Comparison of ENCODE assay signal across 18 mouse cellular contexts in the genomic region with DNA sequence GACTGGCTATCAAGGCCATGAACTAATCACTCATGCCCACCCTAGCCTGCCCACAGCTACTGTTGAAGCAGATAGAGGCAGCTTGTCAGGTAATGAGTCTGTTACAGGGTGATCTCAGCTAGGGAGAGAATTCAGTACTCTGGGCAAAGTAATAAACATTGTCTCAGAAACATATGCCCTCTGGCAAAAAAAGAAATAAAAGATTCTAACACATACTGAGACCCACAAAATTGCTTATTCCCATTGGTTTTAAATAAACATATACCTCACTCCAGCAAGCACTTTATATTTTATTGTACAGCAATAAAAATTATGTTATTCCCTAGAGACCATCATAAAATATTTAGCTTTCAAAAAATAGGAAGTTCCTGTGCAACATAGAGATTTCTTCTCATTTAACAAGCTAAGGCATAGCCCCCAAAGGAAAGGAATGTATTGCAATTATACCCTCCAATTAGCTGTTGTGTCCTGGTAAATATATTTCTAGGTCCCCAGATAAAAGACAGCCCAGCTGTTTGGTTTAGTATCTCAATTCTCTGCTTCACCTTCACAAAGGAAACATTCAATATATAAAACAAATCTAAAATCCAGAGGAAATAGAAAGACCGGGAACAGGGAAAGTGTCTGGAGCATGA.
DNase-seq lines count a peak whose midpoint lies in the region; ATAC-seq and TF ChIP-seq lines count a peak whose summit lies in the region.
"Had no signal": no experiment of that assay in that cellular context is flagged by ENCODE, and none has a peak within 500 bp of the region (broad histone marks: within the 10 kb centered on the region; RNA-seq: fewer than 3 reads in every experiment).

No protein-coding gene starts in this region.

- H3K27me3 ChIP-seq in hindbrain, embryonic 16.5 days (replicated peaks; ENCODE audit: control insufficient read depth, insufficient read depth, low read length), result no peaks in the 10 kb centered on the region
- no peaks in the 10 kb centered on the region for H3K27me3 ChIP-seq in hindbrain, embryonic 12.5 days
- no peaks in the 10 kb centered on the region for H3K27me3 ChIP-seq in midbrain, postnatal 0 days (ENCODE audit: insufficient read depth, low read length)
- no peaks in the 10 kb centered on the region for H3K27me3 ChIP-seq in midbrain, embryonic 10.5 days (ENCODE audit: low read depth, poor library complexity, severe bottlenecking)
- H3K27me3 ChIP-seq in limb, embryonic 12.5 days, result no peaks in the 10 kb centered on the region
- no peaks in the 10 kb centered on the region for H3K27me3 ChIP-seq in neural tube, embryonic 15.5 days (replicated peaks)
- H3K27me3 ChIP-seq: CH12.LX; forebrain, embryonic 13.5 days; heart, embryonic 13.5 days had no signal

- no peak overlapping the region for H3K27ac ChIP-seq in hindbrain, embryonic 16.5 days (ENCODE audit: low read depth, low read length)
- H3K27ac ChIP-seq in hindbrain, embryonic 12.5 days, result no peak overlapping the region
- no peak overlapping the region for H3K27ac ChIP-seq in midbrain, postnatal 0 days (ENCODE audit: low read depth, low read length)
- no peak overlapping the region for H3K27ac ChIP-seq in midbrain, embryonic 10.5 days (replicated peaks)
- H3K27ac ChIP-seq in limb, embryonic 12.5 days, result no peak overlapping the region
- 0 out of 2 replicates have a peak overlapping the region, but pooled peaks have one; percentile 10 for H3K27ac ChIP-seq in neural tube, embryonic 15.5 days (replicated peaks)
- H3K27ac ChIP-seq: embryonic facial prominence, embryonic 10.5 days; forebrain, embryonic 13.5 days; gastrocnemius, adult 2 months; heart, embryonic 13.5 days had no signal

- no peak overlapping the region for H3K4me3 ChIP-seq in hindbrain, embryonic 16.5 days (ENCODE audit: low read length)
- H3K4me3 ChIP-seq in hindbrain, embryonic 12.5 days, result no peak overlapping the region
- H3K4me3 ChIP-seq in midbrain, postnatal 0 days (ENCODE audit: low read depth, low read length), result no peak overlapping the region
- no peak overlapping the region for H3K4me3 ChIP-seq in midbrain, embryonic 10.5 days
- H3K4me3 ChIP-seq in limb, embryonic 12.5 days (replicated peaks), result no peak overlapping the region
- H3K4me3 ChIP-seq in neural tube, embryonic 15.5 days (replicated peaks), result no peak overlapping the region
- H3K4me3 ChIP-seq: embryonic facial prominence, embryonic 10.5 days; forebrain, embryonic 13.5 days; gastrocnemius, adult 2 months; heart, embryonic 13.5 days had no signal

- H3K4me1 ChIP-seq in hindbrain, embryonic 16.5 days (ENCODE audit: control insufficient read depth, insufficient read depth, low read depth, low read length), result no peaks in the 10 kb centered on the region
- no peaks in the 10 kb centered on the region for H3K4me1 ChIP-seq in hindbrain, embryonic 12.5 days
- no peaks in the 10 kb centered on the region for H3K4me1 ChIP-seq in midbrain, postnatal 0 days (ENCODE audit: insufficient read depth, low read length)
- H3K4me1 ChIP-seq in midbrain, embryonic 10.5 days, result no peaks in the 10 kb centered on the region
- peaks cover 13% of the 10 kb centered on the region for H3K4me1 ChIP-seq in limb, embryonic 12.5 days (replicated peaks)
- no peaks in the 10 kb centered on the region for H3K4me1 ChIP-seq in neural tube, embryonic 15.5 days
- H3K4me1 ChIP-seq: embryonic facial prominence, embryonic 10.5 days; forebrain, embryonic 13.5 days; heart, embryonic 13.5 days had no signal

- no peak overlapping the region for H3K4me2 ChIP-seq in hindbrain, embryonic 16.5 days (ENCODE audit: low read length)
- H3K4me2 ChIP-seq in hindbrain, embryonic 12.5 days (replicated peaks), result no peak overlapping the region
- no peak overlapping the region for H3K4me2 ChIP-seq in midbrain, postnatal 0 days (ENCODE audit: low read depth, low read length, poor library complexity, severe bottlenecking)
- H3K4me2 ChIP-seq in limb, embryonic 12.5 days, result no peak overlapping the region
- H3K4me2 ChIP-seq in neural tube, embryonic 15.5 days, result no peak overlapping the region
- H3K4me2 ChIP-seq: forebrain, embryonic 13.5 days; heart, embryonic 13.5 days had no signal

- H3K9ac ChIP-seq in hindbrain, embryonic 16.5 days (ENCODE audit: low read depth, low read length), result no peak overlapping the region
- no peak overlapping the region for H3K9ac ChIP-seq in hindbrain, embryonic 12.5 days
- no peak overlapping the region for H3K9ac ChIP-seq in midbrain, postnatal 0 days (replicated peaks; ENCODE audit: low read length, poor library complexity, severe bottlenecking)
- no peak overlapping the region for H3K9ac ChIP-seq in limb, embryonic 12.5 days (replicated peaks)
- H3K9ac ChIP-seq in neural tube, embryonic 15.5 days (replicated peaks), result no peak overlapping the region
- H3K9ac ChIP-seq: forebrain, embryonic 13.5 days; forebrain, postnatal 0 days; heart, embryonic 13.5 days had no signal

- no peaks in the 10 kb centered on the region for H3K36me3 ChIP-seq in hindbrain, embryonic 16.5 days (ENCODE audit: control insufficient read depth, insufficient read depth, low read length)
- H3K36me3 ChIP-seq in hindbrain, embryonic 12.5 days, result no peaks in the 10 kb centered on the region
- no peaks in the 10 kb centered on the region for H3K36me3 ChIP-seq in midbrain, postnatal 0 days (ENCODE audit: insufficient read depth, low read length)
- no peaks in the 10 kb centered on the region for H3K36me3 ChIP-seq in midbrain, embryonic 10.5 days
- no peaks in the 10 kb centered on the region for H3K36me3 ChIP-seq in limb, embryonic 12.5 days
- no peaks in the 10 kb centered on the region for H3K36me3 ChIP-seq in neural tube, embryonic 15.5 days
- H3K36me3 ChIP-seq: embryonic facial prominence, embryonic 10.5 days; heart, embryonic 13.5 days had no signal

- DNase-seq in midbrain, postnatal 0 days (ENCODE audit: low spot score), result peak; percentile 28
- DNase-seq in midbrain, embryonic 10.5 days (ENCODE audit: low spot score), result no peak
- DNase-seq in Muller cell, postnatal 12 days (ENCODE audit: inconsistent ontology term), result no peak
- DNase-seq: adrenal gland, adult 2 months; adrenal gland, postnatal 25 days; cerebellum, adult 2 months; cerebellum, postnatal 10 days; forebrain, postnatal 0 days; gastrocnemius, adult 2 months; gastrocnemius, postnatal 25 days had no signal

- peak; percentile 64; the same call in 1 of the 2 replicates for ATAC-seq in hindbrain, embryonic 16.5 days
- ATAC-seq in hindbrain, embryonic 12.5 days (ENCODE audit: low FRiP score), result no peak
- no peak for ATAC-seq in midbrain, postnatal 0 days (ENCODE audit: low FRiP score)
- peak; percentile 85 for ATAC-seq in limb, embryonic 12.5 days (ENCODE audit: insufficient number of reproducible peaks, insufficient read depth, low FRiP score, low TSS enrichment, low read depth)
- ATAC-seq in neural tube, embryonic 15.5 days (ENCODE audit: low FRiP score), result peak; percentile 74
- ATAC-seq: forebrain, embryonic 13.5 days; forebrain, postnatal 0 days had no signal

- no peaks in the 10 kb centered on the region for H3K9me3 ChIP-seq in hindbrain, embryonic 16.5 days (ENCODE audit: control insufficient read depth, low read length)
- H3K9me3 ChIP-seq in hindbrain, embryonic 12.5 days (replicated peaks), result no peaks in the 10 kb centered on the region
- H3K9me3 ChIP-seq in midbrain, postnatal 0 days (ENCODE audit: low read length), result no peaks in the 10 kb centered on the region
- no peaks in the 10 kb centered on the region for H3K9me3 ChIP-seq in midbrain, embryonic 10.5 days (replicated peaks)
- no peaks in the 10 kb centered on the region for H3K9me3 ChIP-seq in limb, embryonic 12.5 days
- H3K9me3 ChIP-seq in neural tube, embryonic 15.5 days (replicated peaks), result no peaks in the 10 kb centered on the region
- H3K9me3 ChIP-seq: embryonic facial prominence, embryonic 10.5 days; forebrain, embryonic 13.5 days; heart, embryonic 13.5 days had no signal

- 80% methylated on average over 1 of the region's 1 CpGs for WGBS in hindbrain, embryonic 16.5 days
- WGBS in hindbrain, embryonic 12.5 days, result 100% methylated on average over 1 of the region's 1 CpGs
- 65% methylated on average over 1 of the region's 1 CpGs for WGBS in midbrain, postnatal 0 days
- 93% methylated on average over 1 of the region's 1 CpGs for WGBS in midbrain, embryonic 10.5 days
- 46% methylated on average over 1 of the region's 1 CpGs for WGBS in limb, embryonic 12.5 days
- WGBS in neural tube, embryonic 15.5 days, result 55% methylated on average over 1 of the region's 1 CpGs

- TF ChIP-seq CTCF in midbrain, postnatal 0 days (IDR thresholded peaks at IDR 0.05), result no peak

Comparison
In these comparisons a context has a peak if more than half of its experiments do, and no peak if none do; other contexts are left out.
1. ATAC-seq: peak in hindbrain, embryonic 16.5 days (single experiment), limb, embryonic 12.5 days (single experiment) and neural tube, embryonic 15.5 days (single experiment); none in hindbrain, embryonic 12.5 days (single experiment) and midbrain, postnatal 0 days (single experiment).